Mouse (Mus musculus): ENCODE results near the gene Cacnb4. TPM values are rescaled to one million over a fixed set of nuclear protein-coding genes. Genes with fewer than 3 reads are reported as not detected.

Gene Cacnb4
- polyA plus RNA-seq, 1 experiment = 0.07 TPM

DNA sequence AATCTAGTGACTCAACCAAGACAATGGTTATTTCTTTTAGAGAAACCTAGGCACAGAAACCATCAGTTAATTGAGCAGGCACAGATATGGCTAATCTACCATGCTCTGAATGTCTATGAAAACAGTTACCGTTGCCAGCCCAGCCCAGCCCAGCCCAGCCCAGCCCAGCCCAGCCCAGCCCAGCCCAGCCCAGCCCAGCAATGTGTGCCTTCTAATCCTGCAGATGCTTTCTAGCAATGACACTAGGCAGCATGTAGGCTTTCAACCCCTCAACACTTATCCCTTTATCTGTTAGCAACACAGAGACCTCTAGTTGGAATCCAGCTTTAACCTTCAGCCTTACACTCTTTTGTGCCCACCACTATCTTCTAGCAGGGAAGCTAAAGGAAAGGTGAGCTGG, 227.7 kb downstream of the Cacnb4 start:
- H3K36me3 ChIP-seq (replicated peaks; ENCODE audit: low read length) = no peaks in the 10 kb centered on the region
- H3K9me3 ChIP-seq = no peaks in the 10 kb centered on the region
- no peaks in the 10 kb centered on the region for H3K4me1 ChIP-seq
- no peak for TF ChIP-seq GATA1 (IDR thresholded peaks at IDR 0.05; ENCODE audit: borderline replicate concordance, low read length)
- TF ChIP-seq FLI1 (IDR thresholded peaks at IDR 0.05; ENCODE audit: low read length) = no peak
- H3K27me3 ChIP-seq (replicated peaks) = peaks cover 23% of the 10 kb centered on the region
- no peak overlapping the region for H3K4me3 ChIP-seq (replicated peaks)

DNA sequence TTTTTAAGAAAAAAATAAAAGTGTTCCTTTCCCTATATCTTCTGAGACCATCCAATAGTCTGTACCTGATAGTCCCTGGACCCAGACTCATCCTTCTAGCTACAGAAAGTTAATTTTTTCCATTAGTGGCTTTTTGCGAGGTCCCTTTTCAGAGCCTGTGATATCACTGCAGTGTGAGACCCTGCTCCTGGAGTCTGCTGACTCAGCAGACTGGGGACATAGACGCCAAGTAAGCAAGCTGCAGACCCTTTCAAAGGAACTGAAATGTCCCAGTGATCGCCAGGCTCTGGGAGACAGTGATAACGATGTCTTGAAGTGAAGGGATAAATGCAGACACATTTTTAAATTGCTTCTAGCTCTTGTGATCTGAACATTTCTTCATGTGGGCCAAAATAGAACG, 230.0 kb downstream of the Cacnb4 start:
- no peak for TF ChIP-seq GATA1 (IDR thresholded peaks at IDR 0.05; ENCODE audit: borderline replicate concordance, low read length)
- TF ChIP-seq FLI1 (IDR thresholded peaks at IDR 0.05; ENCODE audit: low read length) = no peak
- Histone ChIP-seq H3K4me3 (replicated peaks) (no peak overlapping the region), H3K4me1 (no peaks in the 10 kb centered on the region)

DNA sequence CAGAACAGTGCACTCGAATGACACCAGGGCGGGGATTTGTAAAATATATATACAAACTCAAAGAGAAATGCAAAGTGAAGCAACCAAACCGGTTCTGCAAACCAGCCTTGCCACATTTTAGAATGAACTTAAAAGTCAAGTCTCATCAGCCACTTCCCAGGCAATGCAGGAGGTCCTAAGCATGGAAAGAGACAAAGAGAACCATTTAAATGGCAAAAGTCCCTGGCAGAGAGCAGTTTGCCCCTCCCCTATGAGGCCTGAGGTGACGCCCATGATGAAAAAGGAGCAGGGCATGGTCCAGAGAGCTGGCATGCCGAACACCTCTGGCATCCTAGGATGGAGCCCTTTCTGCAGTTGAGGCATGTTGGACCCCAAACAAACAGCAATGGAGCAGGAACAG, 234.5 kb downstream of the Cacnb4 start:
- Histone ChIP-seq H3K36me3 (replicated peaks; ENCODE audit: low read length) (no peaks in the 10 kb centered on the region), H3K9me3 (no peaks in the 10 kb centered on the region), H3K4me3 (replicated peaks) (no peak overlapping the region), H3K4me1 (peaks cover 10% of the 10 kb centered on the region), H3K27me3 (replicated peaks) (peaks cover 13% of the 10 kb centered on the region)
- TF ChIP-seq FLI1 (IDR thresholded peaks at IDR 0.05; ENCODE audit: low read length) (no peak), GATA1 (IDR thresholded peaks at IDR 0.05; ENCODE audit: borderline replicate concordance, low read length) (no peak)

More for the DNA sequence above, 230.0 kb downstream of the Cacnb4 start:
- no peaks in the 10 kb centered on the region for H3K9me3 ChIP-seq
- H3K27me3 ChIP-seq (replicated peaks) = peaks cover 24% of the 10 kb centered on the region
- H3K36me3 ChIP-seq (replicated peaks; ENCODE audit: low read length) = no peaks in the 10 kb centered on the region

GRCm38 (mm10) chr2:52440420-52441015, 236.1 kb downstream of the Cacnb4 start:
- peaks cover 11% of the 10 kb centered on the region for H3K27me3 ChIP-seq (replicated peaks)
- no peaks in the 10 kb centered on the region for H3K36me3 ChIP-seq (replicated peaks; ENCODE audit: low read length)
- no peak overlapping the region for H3K4me3 ChIP-seq (replicated peaks)
- H3K9me3 ChIP-seq = no peaks in the 10 kb centered on the region
- TF ChIP-seq GATA1 (IDR thresholded peaks at IDR 0.05; ENCODE audit: borderline replicate concordance, low read length) (no peak), FLI1 (IDR thresholded peaks at IDR 0.05; ENCODE audit: low read length) (no peak)
- peaks cover 10% of the 10 kb centered on the region for H3K4me1 ChIP-seq

DNA sequence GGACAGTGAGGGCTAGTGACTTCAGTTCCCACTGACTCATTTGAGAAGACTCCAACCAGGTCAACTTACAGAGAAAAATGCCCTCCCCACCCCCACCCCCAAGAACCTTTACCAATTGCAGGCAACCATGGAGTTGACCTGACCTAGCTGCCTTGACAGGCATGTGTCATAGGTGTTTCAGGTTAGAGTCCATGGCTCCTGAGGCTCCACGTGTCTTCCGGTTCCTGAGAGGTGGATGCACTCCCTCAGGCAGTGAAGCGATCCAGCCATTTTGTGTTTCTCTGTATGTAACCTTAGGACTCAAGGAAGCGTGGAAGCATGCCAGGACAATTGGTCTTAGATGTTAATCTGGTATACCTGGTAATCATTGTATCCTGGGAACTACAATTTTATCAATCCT, 238.2 kb downstream of the Cacnb4 start:
- TF ChIP-seq FLI1 (IDR thresholded peaks at IDR 0.05; ENCODE audit: low read length) (no peak), GATA1 (IDR thresholded peaks at IDR 0.05; ENCODE audit: borderline replicate concordance, low read length) (no peak)
- peaks cover 9% of the 10 kb centered on the region for H3K27me3 ChIP-seq (replicated peaks)
- peaks cover 10% of the 10 kb centered on the region for H3K4me1 ChIP-seq
- H3K4me3 ChIP-seq (replicated peaks) = no peak overlapping the region
- no peaks in the 10 kb centered on the region for H3K36me3 ChIP-seq (replicated peaks; ENCODE audit: low read length)
- H3K9me3 ChIP-seq = no peaks in the 10 kb centered on the region

DNA sequence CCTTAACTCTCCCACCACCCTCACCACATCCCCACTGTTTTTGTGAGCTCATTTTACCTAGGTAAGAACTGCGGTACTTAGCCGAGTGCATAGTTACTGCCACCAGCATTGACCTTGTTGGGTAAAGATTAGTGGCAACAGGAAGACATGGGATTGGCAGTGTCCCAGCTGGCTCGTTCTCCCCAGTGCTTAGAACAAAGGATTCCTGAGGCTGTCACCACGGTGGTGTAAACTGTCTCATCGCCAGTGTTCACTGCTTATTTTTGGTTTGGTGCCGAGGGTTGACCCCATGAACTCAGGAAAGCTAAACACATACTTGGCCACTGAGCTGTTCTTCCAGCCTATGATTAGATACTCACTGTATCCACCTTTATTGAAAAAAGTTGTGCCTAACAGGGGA, 238.6 kb downstream of the Cacnb4 start:
- no peak for TF ChIP-seq FLI1 (IDR thresholded peaks at IDR 0.05; ENCODE audit: low read length)
- no peak for TF ChIP-seq GATA1 (IDR thresholded peaks at IDR 0.05; ENCODE audit: borderline replicate concordance, low read length)
- H3K36me3 ChIP-seq (replicated peaks; ENCODE audit: low read length) = no peaks in the 10 kb centered on the region
- peaks cover 10% of the 10 kb centered on the region for H3K4me1 ChIP-seq
- no peaks in the 10 kb centered on the region for H3K9me3 ChIP-seq
- peaks cover 9% of the 10 kb centered on the region for H3K27me3 ChIP-seq (replicated peaks)
- H3K4me3 ChIP-seq (replicated peaks) = no peak overlapping the region

- Histone ChIP-seq H3K9me3 (no peaks in the 10 kb centered on the region), H3K4me1 (peaks cover 10% of the 10 kb centered on the region), H3K4me3 (replicated peaks) (no peak overlapping the region), H3K36me3 (replicated peaks; ENCODE audit: low read length) (no peaks in the 10 kb centered on the region), H3K27me3 (replicated peaks) (peaks cover 6% of the 10 kb centered on the region)
- no peak for TF ChIP-seq GATA1 (IDR thresholded peaks at IDR 0.05; ENCODE audit: borderline replicate concordance, low read length)
- no peak for TF ChIP-seq FLI1 (IDR thresholded peaks at IDR 0.05; ENCODE audit: low read length)
Measured at GRCm38 (mm10) chr2:52435919-52436632, 240.6 kb downstream of the Cacnb4 start.

GRCm38 (mm10) chr2:52433365-52433764, 243.3 kb downstream of the Cacnb4 start:
- no peak for TF ChIP-seq FLI1 (IDR thresholded peaks at IDR 0.05; ENCODE audit: low read length)
- TF ChIP-seq GATA1 (IDR thresholded peaks at IDR 0.05; ENCODE audit: borderline replicate concordance, low read length) = no peak
- Histone ChIP-seq H3K4me1 (peaks cover 8% of the 10 kb centered on the region), H3K27me3 (replicated peaks) (no peaks in the 10 kb centered on the region), H3K4me3 (replicated peaks) (no peak overlapping the region), H3K36me3 (replicated peaks; ENCODE audit: low read length) (no peaks in the 10 kb centered on the region), H3K9me3 (no peaks in the 10 kb centered on the region)

DNA sequence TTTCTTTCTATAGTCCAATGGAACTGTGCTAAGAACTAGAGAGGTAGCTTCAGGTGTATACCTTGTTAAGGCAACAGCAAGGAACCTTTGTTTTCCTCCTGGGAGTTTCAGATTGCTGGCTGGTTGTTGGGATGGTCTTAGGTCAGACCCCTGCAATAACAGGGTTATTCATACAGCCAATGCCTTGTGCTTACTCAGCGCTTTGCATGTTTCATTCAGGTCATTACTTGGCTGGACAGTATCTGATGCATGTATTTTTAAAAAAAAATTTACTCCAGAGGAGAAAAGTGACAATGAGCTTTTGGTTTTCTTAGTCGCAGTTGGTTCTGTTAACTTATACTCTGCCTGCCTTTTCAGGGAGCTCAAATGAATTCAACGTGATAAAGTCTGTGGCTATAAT, 249.2 kb downstream of the Cacnb4 start:
- no peaks in the 10 kb centered on the region for H3K36me3 ChIP-seq (replicated peaks; ENCODE audit: low read length)
- TF ChIP-seq GATA1 (IDR thresholded peaks at IDR 0.05; ENCODE audit: borderline replicate concordance, low read length) (no peak), FLI1 (IDR thresholded peaks at IDR 0.05; ENCODE audit: low read length) (no peak)
- H3K4me1 ChIP-seq = peaks cover 19% of the 10 kb centered on the region
- H3K4me3 ChIP-seq (replicated peaks) = no peak overlapping the region
- H3K9me3 ChIP-seq = no peaks in the 10 kb centered on the region
- no peaks in the 10 kb centered on the region for H3K27me3 ChIP-seq (replicated peaks)

DNA sequence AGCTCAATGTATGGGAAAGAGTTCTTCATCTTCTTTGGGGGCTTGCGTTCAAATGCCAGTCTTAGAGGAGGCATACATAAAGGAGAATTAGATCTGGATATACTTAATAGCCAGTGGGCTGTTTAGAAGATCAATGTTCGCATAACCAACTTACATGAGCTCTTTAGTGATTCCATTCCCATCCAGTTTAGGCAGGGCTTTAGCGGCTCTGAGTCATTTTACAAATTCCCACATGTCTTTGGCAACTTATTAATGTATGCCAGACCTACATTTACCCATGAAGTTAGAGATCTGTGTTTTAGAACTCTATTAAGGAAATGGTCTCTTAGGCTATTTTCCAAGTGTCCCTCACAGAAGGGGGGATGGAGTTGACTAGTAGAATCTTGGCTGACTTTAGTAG, 250.6 kb downstream of the Cacnb4 start:
- no peak overlapping the region for H3K4me3 ChIP-seq (replicated peaks)
- no peaks in the 10 kb centered on the region for H3K27me3 ChIP-seq (replicated peaks)
- H3K4me1 ChIP-seq = peaks cover 27% of the 10 kb centered on the region
- no peak for TF ChIP-seq GATA1 (IDR thresholded peaks at IDR 0.05; ENCODE audit: borderline replicate concordance, low read length)
- TF ChIP-seq FLI1 (IDR thresholded peaks at IDR 0.05; ENCODE audit: low read length) = no peak
- no peaks in the 10 kb centered on the region for H3K9me3 ChIP-seq
- peaks cover 3% of the 10 kb centered on the region for H3K36me3 ChIP-seq (replicated peaks; ENCODE audit: low read length)

All from megakaryocyte, embryonic 14.5 days (primary cell).